Mouse (Mus musculus) layer of hippocampus, adult 8-10 months (tissue): Measurements from ENCODE around the gene Ablim2. TPM values are rescaled to one million over a fixed set of nuclear protein-coding genes. Genes with fewer than 3 reads are reported as not detected.
A peak's percentile ranks its signal among the peaks of the same experiment; 100 is the strongest.

Experiments
- DNase-seq, 2 experiments: peaks; one replicate each; pipeline ENCODE4 v3.0.0; 2022; ENCODE audit warnings: low spot score in 2 of 2
- total RNA-seq, 4 experiments: library from RNA; stranded (reverse); gene quantifications; 2 replicates each; pipeline ENCODE4 v1.2.4; 2022

The Ablim2 gene
- total RNA-seq, 4 experiments from 2014 or later = 114 to 158 (median 135) TPM

- DNase-seq = no peak
These were observed 12.6 kb downstream of the Ablim2 start for GRCm38 (mm10) chr5:35770246-35770645.

GRCm38 (mm10) chr5:35770891-35771663, 13.4 kb downstream of the Ablim2 start:
- no peak for DNase-seq

GRCm38 (mm10) chr5:35773274-35774136, 15.8 kb downstream of the Ablim2 start:
- no peak for DNase-seq

GRCm38 (mm10) chr5:35774137-35774424, 16.4 kb downstream of the Ablim2 start:
- DNase-seq = no peak

- no peak for DNase-seq
These were observed 23.4 kb downstream of the Ablim2 start for GRCm38 (mm10) chr5:35781116-35781515.

- no peak for DNase-seq
These were observed 25.0 kb downstream of the Ablim2 start for GRCm38 (mm10) chr5:35782648-35783180.

GRCm38 (mm10) chr5:35785853-35786252, 28.2 kb downstream of the Ablim2 start:
- no peak for DNase-seq

- peak in 1 of 2 experiments; percentile 33 for DNase-seq
These were observed 30.2 kb downstream of the Ablim2 start for GRCm38 (mm10) chr5:35787847-35788246.

GRCm38 (mm10) chr5:35788719-35789118, 31.0 kb downstream of the Ablim2 start:
- no peak for DNase-seq

GRCm38 (mm10) chr5:35789697-35790096, 32.0 kb downstream of the Ablim2 start:
- DNase-seq = no peak

GRCm38 (mm10) chr5:35790387-35791065, 32.8 kb downstream of the Ablim2 start:
- DNase-seq = no peak

GRCm38 (mm10) chr5:35793971-35794370, 36.3 kb downstream of the Ablim2 start:
- no peak for DNase-seq

- DNase-seq = no peak
These were observed 37.3 kb downstream of the Ablim2 start for GRCm38 (mm10) chr5:35794942-35795341.

GRCm38 (mm10) chr5:35795481-35796048, 37.9 kb downstream of the Ablim2 start:
- DNase-seq = peak; percentile 73 to 74

GRCm38 (mm10) chr5:35796136-35796535, 38.5 kb downstream of the Ablim2 start:
- no peak for DNase-seq

GRCm38 (mm10) chr5:35799090-35799489, 41.4 kb downstream of the Ablim2 start:
- DNase-seq = no peak

GRCm38 (mm10) chr5:35803416-35803815, 45.7 kb downstream of the Ablim2 start:
- no peak for DNase-seq

- no peak for DNase-seq
These were observed 47.0 kb downstream of the Ablim2 start for GRCm38 (mm10) chr5:35804685-35805084.

GRCm38 (mm10) chr5:35805209-35805608, 47.5 kb downstream of the Ablim2 start:
- no peak for DNase-seq

- DNase-seq = no peak
These were observed 49.3 kb downstream of the Ablim2 start for GRCm38 (mm10) chr5:35807018-35807417.

GRCm38 (mm10) chr5:35810526-35810925, 52.8 kb downstream of the Ablim2 start:
- DNase-seq = peak; percentile 55 to 58
